Mouse (Mus musculus) macrophage (primary cell): ENCODE data around the gene Pou3f4. TPM values are rescaled to one million over a fixed set of nuclear protein-coding genes. Genes with fewer than 3 reads are reported as not detected.
"Not testable (repeated sequence)": the region's sequence is repeated elsewhere in the genome, so short reads cannot be mapped to it uniquely, and the experiment has no call there.

Source experiments
- H3K27ac ChIP-seq: fragments of 350-480 bp; formaldehyde crosslinking; 2 replicates; pipeline ENCODE4 v1.9.0; 2021
- H3K36me3 ChIP-seq: fragments of 350-480 bp; formaldehyde crosslinking; 2 replicates; pipeline ENCODE4 v1.9.0; 2021; ENCODE audit errors: inconsistent target
- H3K4me3 ChIP-seq: fragments of 350-480 bp; formaldehyde crosslinking; 2 replicates; pipeline ENCODE4 v1.9.0; 2021; ENCODE audit errors: inconsistent target
- H3K79me2 ChIP-seq: fragments of 350-480 bp; formaldehyde crosslinking; 2 replicates; pipeline ENCODE4 v1.9.0; 2021; ENCODE audit errors: inconsistent target
- WGBS: methylation state at CpG from one replicate; pipeline ENCODE4 v1.1.7; 2026; ENCODE audit warnings: inconsistent platforms; ENCODE audit not compliant: missing documents; 5-methylcytosine and 5-hydroxymethylcytosine counted together
- polyA plus RNA-seq: library from polyadenylated mRNA; stranded (reverse); fragments of 250-400 nt; gene quantifications from 3 replicates; pipeline ENCODE4 v1.2.4, GENCODE M21; 2018; ENCODE audit warnings: inconsistent platforms
- total RNA-seq, 78 experiments: library from RNA; depleted of rRNA; stranded (reverse); fragments of 250-400 nt; gene quantifications; 1 replicate in 9 of 78; 2 replicates in 24 of 78; 3 replicates in 43 of 78; 4 replicates in 2 of 78; pipeline ENCODE4 v1.2.4; 2018; ENCODE audit warnings: inconsistent platforms in 56 of 78

Gene Pou3f4
- total RNA-seq (2018; cell fraction: chromatin; rRNA removed): not detected
- not detected for total RNA-seq (2018; cell fraction: cytosol; rRNA removed)
- total RNA-seq (2018; cell fraction: nucleus; rRNA removed): not detected
- polyA plus RNA-seq: not detected in 3 replicates

- 21% methylated on average over 18 of the region's 20 CpGs for WGBS
- H3K36me3 ChIP-seq: no peaks in the 10 kb centered on the region
These were observed at the start of gene Pou3f4 for GRCm38 (mm10) chrX:110814151-110814571. TSS of gene Pou3f4 (plus strand) at chrX:110814280.

DNA sequence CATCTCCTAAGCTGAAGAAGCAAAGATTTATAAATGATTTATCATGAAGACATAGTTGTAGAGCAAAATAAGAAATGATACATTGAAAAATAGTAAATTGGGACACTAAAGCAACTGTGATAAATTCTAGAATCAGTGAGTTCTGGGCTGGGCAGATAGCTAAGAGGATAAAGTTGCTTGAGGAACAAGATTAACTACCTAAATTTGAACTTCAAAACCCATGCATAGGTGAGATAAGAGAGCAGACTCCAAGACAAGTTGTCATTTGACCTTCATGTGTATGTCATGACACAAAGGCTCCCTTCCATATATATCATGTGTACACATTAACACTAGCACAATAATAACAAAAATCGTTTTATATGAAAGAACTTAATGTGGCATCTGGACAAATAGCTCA is 48.1 kb upstream of the Pou3f4 start:
- Histone ChIP-seq H3K36me3 (no peaks in the 10 kb centered on the region; the same call in 1 of the 2 replicates), H3K4me3 (no peak overlapping the region), H3K27ac (no peak overlapping the region), H3K79me2 (no peaks in the 10 kb centered on the region)
- WGBS: 100% methylated on average over 1 of the region's 1 CpGs

More at GRCm38 (mm10) chrX:110814151-110814571, at the start of gene Pou3f4:
- Histone ChIP-seq H3K79me2 (no peaks in the 10 kb centered on the region), H3K27ac (no peak within 1 kb of the TSS), H3K4me3 (no peak within 1 kb of the TSS)

DNA sequence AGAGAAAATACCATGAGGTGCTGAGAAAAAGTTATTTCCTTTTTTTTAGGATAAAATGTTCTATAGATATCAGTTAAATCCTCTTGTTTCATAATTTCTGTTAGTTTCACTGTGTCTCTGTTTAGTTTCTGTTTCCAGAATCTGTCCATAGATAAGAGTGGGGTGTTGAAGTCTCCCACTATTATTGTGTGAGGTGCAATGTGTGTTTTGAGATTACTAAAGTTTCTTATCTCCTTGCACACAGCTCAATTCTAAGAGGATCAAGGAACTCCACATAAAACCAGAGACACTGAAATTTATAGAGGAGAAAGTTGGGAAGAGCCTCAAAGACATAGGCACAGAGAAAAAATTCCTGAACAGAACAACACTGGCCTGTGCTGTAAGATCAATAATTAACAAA is 39.3 kb upstream of the Pou3f4 start:
- H3K27ac ChIP-seq: not testable (repeated sequence)

GRCm38 (mm10) chrX:110802502-110802901 is 11.6 kb upstream of the Pou3f4 start:
- 59% methylated on average over 2 of the region's 2 CpGs for WGBS
- Histone ChIP-seq H3K36me3 (no peaks in the 10 kb centered on the region), H3K27ac (no peak overlapping the region), H3K4me3 (no peak overlapping the region), H3K79me2 (no peaks in the 10 kb centered on the region)

More for the DNA sequence above, 39.3 kb upstream of the Pou3f4 start:
- H3K36me3 ChIP-seq, H3K79me2 ChIP-seq, H3K4me3 ChIP-seq: not testable (repeated sequence)

DNA sequence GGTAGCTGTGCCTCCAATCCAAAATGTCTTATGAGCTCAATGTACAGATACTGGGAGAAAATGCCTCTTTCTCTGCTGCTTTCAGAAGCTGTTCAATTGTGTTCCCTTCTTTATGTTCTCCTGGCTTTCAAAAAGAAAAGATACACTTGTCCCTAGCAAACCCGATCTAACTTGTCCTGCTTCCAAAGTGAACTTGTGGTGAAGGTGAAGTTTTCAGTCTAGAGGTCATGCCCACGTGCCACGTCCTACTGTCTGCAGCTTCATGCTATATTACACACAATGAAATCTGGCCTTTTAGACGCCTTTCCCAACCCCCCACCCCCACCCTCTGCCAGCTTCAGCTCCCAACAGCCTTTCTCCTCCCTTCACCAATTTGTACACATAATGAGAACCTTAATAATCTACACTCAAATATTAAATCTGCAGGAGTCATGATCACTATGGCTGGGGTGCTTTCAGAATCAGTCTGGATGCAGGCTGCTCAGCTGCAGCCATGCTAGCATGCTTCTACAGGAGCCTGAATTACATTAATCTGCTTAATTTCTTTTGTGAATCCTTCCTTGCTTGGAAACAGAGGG is 4.0 kb upstream of the Pou3f4 start:
- Histone ChIP-seq H3K36me3 (no peaks in the 10 kb centered on the region), H3K79me2 (no peaks in the 10 kb centered on the region), H3K4me3 (no peak overlapping the region), H3K27ac (no peak overlapping the region)
- WGBS: 49% methylated on average over 4 of the region's 4 CpGs

DNA sequence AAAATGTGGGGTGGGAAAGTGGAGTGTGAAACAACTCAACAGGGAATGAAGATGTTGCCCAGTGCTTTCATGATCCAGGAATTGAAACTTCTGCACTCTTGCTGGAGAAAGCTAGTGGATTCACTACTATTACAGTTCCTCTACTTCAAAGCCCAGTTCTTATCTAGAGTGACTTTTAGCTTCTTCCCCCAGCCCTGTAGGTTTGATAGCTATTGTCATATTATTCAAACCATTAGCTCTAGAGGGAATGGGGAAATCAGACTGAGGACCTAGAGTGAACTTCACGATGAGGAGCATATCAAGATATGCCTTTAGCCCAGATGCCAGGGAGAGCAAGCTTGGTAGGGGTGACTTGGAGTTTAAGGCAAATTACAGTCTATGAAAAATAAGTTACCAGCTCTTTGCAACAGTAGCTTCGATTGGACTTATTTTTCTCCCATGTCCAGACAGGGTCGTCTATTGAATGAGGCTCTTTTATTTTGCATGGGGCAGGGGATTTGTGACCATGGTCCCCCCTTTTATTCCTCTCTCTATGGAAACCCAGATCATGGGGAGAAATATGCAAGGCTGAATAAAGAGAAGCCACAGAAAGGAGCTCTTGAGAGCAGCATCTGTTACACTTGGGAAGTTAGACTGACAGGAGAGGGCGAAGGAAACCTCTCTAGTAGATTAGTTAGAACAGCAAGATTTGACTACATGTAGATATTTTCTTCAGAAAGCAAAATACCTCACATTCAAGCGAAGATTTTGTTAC is 3.1 kb upstream of the Pou3f4 start:
- Histone ChIP-seq H3K79me2 (no peaks in the 10 kb centered on the region), H3K27ac (no peak overlapping the region), H3K36me3 (no peaks in the 10 kb centered on the region), H3K4me3 (no peak overlapping the region)
- 61% methylated on average over 5 of the region's 5 CpGs for WGBS

GRCm38 (mm10) chrX:110812071-110812470 is 2.0 kb upstream of the Pou3f4 start:
- Histone ChIP-seq H3K36me3 (no peaks in the 10 kb centered on the region), H3K27ac (no peak overlapping the region), H3K79me2 (no peaks in the 10 kb centered on the region), H3K4me3 (no peak overlapping the region)
- 10% methylated on average over 2 of the region's 5 CpGs for WGBS

GRCm38 (mm10) chrX:110813401-110813800 is 679 bp upstream of the Pou3f4 start:
- Histone ChIP-seq H3K36me3 (no peaks in the 10 kb centered on the region), H3K79me2 (no peaks in the 10 kb centered on the region), H3K4me3 (no peak overlapping the region), H3K27ac (no peak overlapping the region)
- WGBS: 35% methylated on average over 5 of the region's 5 CpGs

DNA sequence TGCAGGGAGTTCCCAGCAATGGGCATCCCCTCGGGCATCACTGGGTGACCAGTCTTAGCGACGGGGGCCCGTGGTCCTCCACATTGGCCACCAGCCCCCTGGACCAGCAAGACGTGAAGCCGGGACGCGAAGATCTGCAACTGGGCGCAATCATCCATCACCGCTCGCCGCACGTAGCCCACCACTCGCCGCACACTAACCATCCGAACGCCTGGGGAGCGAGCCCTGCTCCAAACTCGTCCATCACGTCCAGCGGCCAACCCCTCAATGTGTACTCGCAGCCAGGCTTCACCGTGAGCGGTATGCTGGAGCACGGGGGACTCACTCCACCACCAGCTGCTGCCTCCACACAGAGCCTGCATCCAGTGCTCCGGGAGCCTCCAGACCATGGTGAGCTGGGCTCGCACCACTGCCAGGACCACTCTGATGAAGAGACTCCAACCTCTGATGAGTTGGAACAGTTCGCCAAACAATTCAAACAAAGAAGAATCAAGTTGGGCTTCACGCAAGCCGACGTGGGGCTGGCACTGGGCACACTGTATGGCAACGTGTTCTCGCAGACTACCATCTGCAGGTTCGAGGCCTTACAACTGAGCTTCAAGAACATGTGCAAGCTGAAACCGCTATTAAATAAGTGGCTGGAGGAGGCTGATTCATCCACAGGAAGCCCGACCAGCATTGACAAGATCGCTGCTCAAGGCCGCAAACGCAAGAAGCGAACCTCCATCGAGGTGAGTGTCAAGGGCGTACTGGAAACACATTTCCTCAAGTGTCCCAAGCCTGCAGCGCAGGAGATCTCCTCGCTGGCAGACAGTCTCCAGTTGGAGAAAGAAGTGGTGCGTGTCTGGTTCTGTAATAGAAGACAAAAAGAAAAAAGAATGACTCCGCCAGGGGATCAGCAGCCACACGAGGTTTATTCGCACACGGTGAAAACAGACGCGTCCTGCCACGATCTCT is 790 bp downstream of the Pou3f4 start:
- 25% methylated on average over 46 of the region's 52 CpGs for WGBS
- H3K4me3 ChIP-seq: no peak overlapping the region
- no peaks in the 10 kb centered on the region for H3K36me3 ChIP-seq
- no peak overlapping the region for H3K27ac ChIP-seq
- no peaks in the 10 kb centered on the region for H3K79me2 ChIP-seq

GRCm38 (mm10) chrX:110815549-110815930 is 1.5 kb downstream of the Pou3f4 start:
- 25% methylated on average over 1 of the region's 18 CpGs for WGBS
- Histone ChIP-seq H3K27ac (no peak overlapping the region), H3K79me2 (no peaks in the 10 kb centered on the region), H3K36me3 (no peaks in the 10 kb centered on the region), H3K4me3 (no peak overlapping the region)

GRCm38 (mm10) chrX:110816609-110817008 is 2.5 kb downstream of the Pou3f4 start:
- no peak overlapping the region for H3K27ac ChIP-seq
- H3K4me3 ChIP-seq: no peak overlapping the region
- no peaks in the 10 kb centered on the region for H3K79me2 ChIP-seq
- 25% methylated on average over 16 of the region's 16 CpGs for WGBS
- H3K36me3 ChIP-seq: no peaks in the 10 kb centered on the region

- Histone ChIP-seq H3K36me3 (no peaks in the 10 kb centered on the region), H3K4me3 (no peak overlapping the region), H3K79me2 (no peaks in the 10 kb centered on the region), H3K27ac (no peak overlapping the region)
- WGBS: 29% methylated on average over 10 of the region's 10 CpGs
These were observed 3.1 kb downstream of the Pou3f4 start for GRCm38 (mm10) chrX:110817211-110817610.

DNA sequence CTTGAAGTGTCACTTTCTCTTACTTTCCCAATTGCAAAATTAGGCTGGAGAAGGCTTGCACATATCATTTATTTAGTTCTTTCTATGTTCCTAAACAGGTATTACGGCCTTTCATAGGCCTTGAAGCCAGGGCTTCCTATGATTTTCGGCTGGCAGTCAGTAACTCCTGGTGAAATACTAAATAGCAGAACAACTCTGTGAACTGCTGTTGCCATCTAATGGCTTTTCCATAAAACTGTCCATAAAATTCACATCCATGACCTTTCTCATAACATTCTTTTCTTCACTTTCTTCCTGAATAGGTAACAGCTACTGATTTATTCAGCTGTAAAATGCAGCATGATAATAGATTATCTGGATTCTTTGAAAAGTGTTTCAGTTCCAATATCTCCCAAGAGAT is 23.4 kb downstream of the Pou3f4 start:
- Histone ChIP-seq H3K36me3 (no peaks in the 10 kb centered on the region), H3K27ac (no peak overlapping the region), H3K79me2 (no peaks in the 10 kb centered on the region), H3K4me3 (no peak overlapping the region)
- 71% methylated on average over 2 of the region's 2 CpGs for WGBS

DNA sequence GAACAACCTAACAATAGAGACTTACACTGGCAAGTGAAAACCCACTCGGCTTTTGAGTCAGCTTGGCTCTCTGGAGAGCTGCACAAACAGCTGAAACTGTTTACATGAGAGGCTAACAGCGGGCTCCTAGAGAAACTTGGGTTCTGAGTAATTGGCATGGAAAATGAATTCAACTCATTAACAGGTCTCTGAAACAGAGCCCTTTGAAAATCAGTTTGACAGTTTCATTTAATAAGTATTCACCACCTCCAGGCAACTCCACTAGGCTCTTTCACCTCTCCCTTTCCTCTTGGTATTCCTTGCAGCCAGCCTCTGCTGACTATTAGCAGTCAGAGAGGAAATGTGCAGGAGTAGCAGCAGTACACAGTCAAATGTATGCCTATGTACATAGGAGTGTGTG is 37.2 kb downstream of the Pou3f4 start:
- WGBS: 75% methylated on average over 2 of the region's 2 CpGs
- Histone ChIP-seq H3K27ac (no peak overlapping the region), H3K79me2 (no peaks in the 10 kb centered on the region), H3K4me3 (no peak overlapping the region), H3K36me3 (no peaks in the 10 kb centered on the region)
